Mouse (Mus musculus) neural tube, embryonic 15.5 days (tissue): ENCODE data around the gene Cgref1. TPM values are rescaled to one million over a fixed set of nuclear protein-coding genes. Genes with fewer than 3 reads are reported as not detected.

Experiments used
- ATAC-seq: fragments of 200-750 bp; cut with Nextera tagmentation; 2 replicates; pipeline ENCODE4 v1.8.0; 2017; ENCODE audit warnings: mild to moderate bottlenecking, moderate TSS enrichment, moderate library complexity; ENCODE audit not compliant: low FRiP score
- H3K27ac ChIP-seq: fragments of 300-500 bp; sonication (generic); replicated peaks from 2 replicates; pipeline ENCODE4 v1.5.1; 2015; ENCODE audit warnings: mild to moderate bottlenecking, inconsistent platforms
- H3K27me3 ChIP-seq: fragments of 300-500 bp; sonication (generic); replicated peaks from 2 replicates; pipeline ENCODE4 v1.6.1; 2015; ENCODE audit warnings: inconsistent platforms
- H3K36me3 ChIP-seq: fragments of 300-500 bp; sonication (generic); 2 replicates; pipeline ENCODE4 v1.6.1; 2015; ENCODE audit warnings: inconsistent platforms
- H3K4me1 ChIP-seq: fragments of 300-500 bp; sonication (generic); 2 replicates; pipeline ENCODE4 v1.6.1; 2015; ENCODE audit warnings: inconsistent platforms
- H3K4me2 ChIP-seq: fragments of 300-500 bp; sonication (generic); 2 replicates; pipeline ENCODE4 v1.6.1; 2015; ENCODE audit warnings: inconsistent platforms, mild to moderate bottlenecking, moderate library complexity
- H3K4me3 ChIP-seq: fragments of 300-500 bp; sonication (generic); replicated peaks from 2 replicates; pipeline ENCODE4 v1.5.1; 2015; ENCODE audit warnings: mild to moderate bottlenecking, inconsistent platforms
- H3K9ac ChIP-seq: fragments of 300-500 bp; sonication (generic); replicated peaks from 2 replicates; pipeline ENCODE4 v1.6.1; 2015; ENCODE audit warnings: mild to moderate bottlenecking, inconsistent platforms
- H3K9me3 ChIP-seq: fragments of 300-500 bp; sonication (generic); replicated peaks from 2 replicates; pipeline ENCODE4 v1.6.1; 2016; ENCODE audit warnings: inconsistent platforms
- WGBS: fragments of 180-500 bp; shearing (Covaris S2); methylation state at CpG from one replicate; pipeline ENCODE4 v1.1.7; 2015; ENCODE audit warnings: mixed read lengths; 5-methylcytosine and 5-hydroxymethylcytosine counted together
- polyA plus RNA-seq: library from polyadenylated mRNA; unstranded; fragments of >200 nt; fragmentation: Nextera tagmentation; extraction: Ambion mirVana; gene quantifications from 2 replicates; pipeline ENCODE4 v1.2.1, GENCODE M21; 2015

Gene Cgref1
- polyA plus RNA-seq, 1 experiment from 2014 or later, result 80.2 TPM

GRCm38 (mm10) chr5:30949654-30950326 is 4.4 kb upstream of the Cgref1 start:
- peak; percentile 86 for ATAC-seq
- Histone ChIP-seq H3K9ac (peak overlapping the region; percentile 54), H3K9me3 (no peaks in the 10 kb centered on the region), H3K27me3 (no peaks in the 10 kb centered on the region; the same call in 1 of the 2 replicates), H3K36me3 (peaks cover 26% of the 10 kb centered on the region), H3K4me3 (peak overlapping the region; percentile 55), H3K27ac (peak overlapping the region; percentile 81), H3K4me1 (peaks cover 36% of the 10 kb centered on the region), H3K4me2 (peak overlapping the region; percentile 88)
- WGBS, result under 1% methylated on average over 31 of the region's 31 CpGs

GRCm38 (mm10) chr5:30948620-30949019 is 3.2 kb upstream of the Cgref1 start:
- ATAC-seq, result no peak
- WGBS, result 86% methylated on average over 5 of the region's 5 CpGs
- H3K9ac ChIP-seq, result no peak overlapping the region
- no peak overlapping the region for H3K4me2 ChIP-seq
- no peak overlapping the region for H3K4me3 ChIP-seq
- peaks cover 36% of the 10 kb centered on the region for H3K4me1 ChIP-seq
- no peaks in the 10 kb centered on the region for H3K9me3 ChIP-seq
- no peaks in the 10 kb centered on the region; the same call in 1 of the 2 replicates for H3K27me3 ChIP-seq
- H3K27ac ChIP-seq, result no peak overlapping the region
- peaks cover 14% of the 10 kb centered on the region for H3K36me3 ChIP-seq

GRCm38 (mm10) chr5:30944344-30944743 is 1.0 kb downstream of the Cgref1 start:
- Histone ChIP-seq H3K9ac (no peak overlapping the region), H3K9me3 (no peaks in the 10 kb centered on the region), H3K4me3 (peak overlapping the region; percentile 63), H3K36me3 (no peaks in the 10 kb centered on the region), H3K4me2 (peak overlapping the region; percentile 93), H3K4me1 (peaks cover 21% of the 10 kb centered on the region), H3K27ac (no peak overlapping the region), H3K27me3 (no peaks in the 10 kb centered on the region; the same call in 1 of the 2 replicates)
- 92% methylated on average over 6 of the region's 6 CpGs for WGBS
- ATAC-seq, result no peak

GRCm38 (mm10) chr5:30943004-30943403 is 2.4 kb downstream of the Cgref1 start:
- no peak overlapping the region for H3K4me3 ChIP-seq
- H3K27ac ChIP-seq, result no peak overlapping the region
- peaks cover 14% of the 10 kb centered on the region for H3K4me1 ChIP-seq
- no peaks in the 10 kb centered on the region; the same call in 1 of the 2 replicates for H3K27me3 ChIP-seq
- no peaks in the 10 kb centered on the region for H3K36me3 ChIP-seq
- 90% methylated on average over 2 of the region's 2 CpGs for WGBS
- no peak overlapping the region for H3K4me2 ChIP-seq
- no peak overlapping the region for H3K9ac ChIP-seq
- ATAC-seq, result no peak
- no peaks in the 10 kb centered on the region for H3K9me3 ChIP-seq

GRCm38 (mm10) chr5:30934725-30935461 is 10.5 kb downstream of the Cgref1 start:
- ATAC-seq, result no peak
- H3K27ac ChIP-seq, result no peak overlapping the region
- no peak overlapping the region for H3K9ac ChIP-seq
- WGBS, result 92% methylated on average over 5 of the region's 5 CpGs
- no peak overlapping the region for H3K4me2 ChIP-seq
- H3K4me3 ChIP-seq, result no peak overlapping the region
- no peaks in the 10 kb centered on the region for H3K9me3 ChIP-seq
- no peaks in the 10 kb centered on the region for H3K27me3 ChIP-seq
- no peaks in the 10 kb centered on the region for H3K4me1 ChIP-seq
- peaks cover 14% of the 10 kb centered on the region; the same call in 1 of the 2 replicates for H3K36me3 ChIP-seq

- 73% methylated on average over 5 of the region's 5 CpGs for WGBS
- no peak for ATAC-seq
- peaks cover 14% of the 10 kb centered on the region; the same call in 1 of the 2 replicates for H3K36me3 ChIP-seq
- H3K4me1 ChIP-seq, result no peaks in the 10 kb centered on the region
- no peak overlapping the region for H3K4me2 ChIP-seq
- no peaks in the 10 kb centered on the region for H3K9me3 ChIP-seq
- H3K27me3 ChIP-seq, result no peaks in the 10 kb centered on the region
- no peak overlapping the region for H3K9ac ChIP-seq
- H3K27ac ChIP-seq, result no peak overlapping the region
- H3K4me3 ChIP-seq, result no peak overlapping the region
Measured at GRCm38 (mm10) chr5:30933705-30934104, 11.7 kb downstream of the Cgref1 start.

GRCm38 (mm10) chr5:30931378-30931777 is 14.0 kb downstream of the Cgref1 start:
- H3K4me3 ChIP-seq, result no peak overlapping the region
- ATAC-seq, result no peak
- 0 out of 2 replicates have a peak, but pooled peaks cover 8% of the 10 kb centered on the region for H3K4me1 ChIP-seq
- H3K9ac ChIP-seq, result no peak overlapping the region
- H3K27ac ChIP-seq, result no peak overlapping the region
- no peaks in the 10 kb centered on the region for H3K27me3 ChIP-seq
- H3K4me2 ChIP-seq, result no peak overlapping the region
- 89% methylated on average over 4 of the region's 4 CpGs for WGBS
- H3K9me3 ChIP-seq, result no peaks in the 10 kb centered on the region
- peaks cover 14% of the 10 kb centered on the region; the same call in 1 of the 2 replicates for H3K36me3 ChIP-seq

GRCm38 (mm10) chr5:30930846-30931245 is 14.5 kb downstream of the Cgref1 start:
- Histone ChIP-seq H3K27ac (no peak overlapping the region), H3K27me3 (no peaks in the 10 kb centered on the region), H3K9me3 (no peaks in the 10 kb centered on the region), H3K4me3 (no peak overlapping the region), H3K4me2 (no peak overlapping the region), H3K36me3 (peaks cover 14% of the 10 kb centered on the region; the same call in 1 of the 2 replicates), H3K4me1 (0 out of 2 replicates have a peak, but pooled peaks cover 8% of the 10 kb centered on the region), H3K9ac (no peak overlapping the region)
- 84% methylated on average over 6 of the region's 6 CpGs for WGBS
- no peak for ATAC-seq

GRCm38 (mm10) chr5:30930121-30930520 is 15.3 kb downstream of the Cgref1 start:
- Histone ChIP-seq H3K4me1 (0 out of 2 replicates have a peak, but pooled peaks cover 8% of the 10 kb centered on the region), H3K9me3 (no peaks in the 10 kb centered on the region), H3K27ac (no peak overlapping the region), H3K9ac (no peak overlapping the region), H3K36me3 (peaks cover 14% of the 10 kb centered on the region; the same call in 1 of the 2 replicates), H3K4me3 (no peak overlapping the region), H3K27me3 (no peaks in the 10 kb centered on the region), H3K4me2 (no peak overlapping the region)
- no peak for ATAC-seq
- 43% methylated on average over 4 of the region's 4 CpGs for WGBS

- H3K4me3 ChIP-seq, result peak overlapping the region; percentile 10; the same call in 1 of the 2 replicates
- ATAC-seq, result peak; percentile 77
- no peaks in the 10 kb centered on the region for H3K9me3 ChIP-seq
- no peaks in the 10 kb centered on the region for H3K27me3 ChIP-seq
- peak overlapping the region; percentile 46 for H3K4me2 ChIP-seq
- no peak overlapping the region for H3K27ac ChIP-seq
- 41% methylated on average over 7 of the region's 7 CpGs for WGBS
- H3K4me1 ChIP-seq, result 0 out of 2 replicates have a peak, but pooled peaks cover 8% of the 10 kb centered on the region
- H3K36me3 ChIP-seq, result peaks cover 4% of the 10 kb centered on the region; the same call in 1 of the 2 replicates
- H3K9ac ChIP-seq, result peak overlapping the region; percentile 20; the same call in 1 of the 2 replicates
Measured at GRCm38 (mm10) chr5:30927945-30928529, 17.4 kb downstream of the Cgref1 start.

GRCm38 (mm10) chr5:30926073-30926472 is 19.3 kb downstream of the Cgref1 start:
- Histone ChIP-seq H3K9ac (no peak overlapping the region), H3K9me3 (no peaks in the 10 kb centered on the region), H3K4me1 (peaks cover 25% of the 10 kb centered on the region), H3K4me2 (no peak overlapping the region), H3K36me3 (no peaks in the 10 kb centered on the region), H3K27ac (no peak overlapping the region), H3K27me3 (no peaks in the 10 kb centered on the region), H3K4me3 (no peak overlapping the region)
- 91% methylated on average over 2 of the region's 2 CpGs for WGBS
- ATAC-seq, result no peak
